Mouse (Mus musculus) adrenal gland, adult 18-20 months (tissue): Measurements from ENCODE around the gene Snx1. TPM values are rescaled to one million over a fixed set of nuclear protein-coding genes. Genes with fewer than 3 reads are reported as not detected.

Experiments
- DNase-seq, 2 experiments: peaks; one replicate each; pipeline ENCODE4 v3.0.0; 2021 to 2022; ENCODE audit warnings: low spot score in 2 of 2
- total RNA-seq, 2 experiments: library from RNA; stranded (reverse); gene quantifications; 1 replicate in 1 of 2; 2 replicates in 1 of 2; pipeline ENCODE4 v1.2.3; 2021

Gene Snx1
- total RNA-seq, 2 experiments from 2014 or later: 89.6 to 103 TPM

GRCm38 (mm10) chr9:66131466-66131865 lies 5.1 kb upstream of the Snx1 start:
- no peak for DNase-seq

DNA sequence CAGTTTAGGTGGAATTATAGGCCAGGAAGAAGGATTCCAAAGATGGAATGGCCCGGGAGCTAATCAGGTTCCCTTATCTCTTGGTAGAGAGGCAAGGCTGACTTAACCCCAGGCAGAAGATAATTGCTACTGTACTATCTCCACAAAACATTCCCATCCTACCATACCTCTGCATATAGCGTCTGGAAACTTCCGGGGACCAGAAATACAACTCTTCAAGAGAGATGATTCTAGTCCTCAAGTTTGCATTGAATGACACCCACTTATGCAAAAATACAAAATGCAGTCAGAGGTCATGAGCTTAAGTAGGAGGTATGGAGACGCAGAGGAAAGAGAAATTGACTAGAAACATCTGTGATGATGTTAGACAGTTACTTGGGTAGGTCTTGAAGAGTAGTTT lies 1.5 kb upstream of the Snx1 start:
- DNase-seq: no peak

DNA sequence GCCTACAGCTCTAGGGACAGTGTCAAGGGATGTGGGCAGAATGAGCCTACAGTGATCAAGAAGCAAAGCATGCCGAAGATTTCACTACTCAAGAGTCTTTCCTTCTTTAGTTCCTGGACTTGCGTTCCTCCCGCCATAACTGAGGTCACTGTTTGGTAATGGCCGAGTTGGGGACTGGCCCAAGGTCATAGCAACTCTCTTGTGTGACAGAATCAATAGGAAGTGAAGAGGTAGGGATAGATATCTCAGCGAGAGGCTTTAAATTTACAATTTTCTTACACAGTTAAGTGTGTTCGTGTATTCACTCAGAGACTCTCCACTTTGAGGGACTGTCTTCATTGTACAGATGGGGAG lies 783 bp upstream of the Snx1 start:
- DNase-seq: no peak

DNA sequence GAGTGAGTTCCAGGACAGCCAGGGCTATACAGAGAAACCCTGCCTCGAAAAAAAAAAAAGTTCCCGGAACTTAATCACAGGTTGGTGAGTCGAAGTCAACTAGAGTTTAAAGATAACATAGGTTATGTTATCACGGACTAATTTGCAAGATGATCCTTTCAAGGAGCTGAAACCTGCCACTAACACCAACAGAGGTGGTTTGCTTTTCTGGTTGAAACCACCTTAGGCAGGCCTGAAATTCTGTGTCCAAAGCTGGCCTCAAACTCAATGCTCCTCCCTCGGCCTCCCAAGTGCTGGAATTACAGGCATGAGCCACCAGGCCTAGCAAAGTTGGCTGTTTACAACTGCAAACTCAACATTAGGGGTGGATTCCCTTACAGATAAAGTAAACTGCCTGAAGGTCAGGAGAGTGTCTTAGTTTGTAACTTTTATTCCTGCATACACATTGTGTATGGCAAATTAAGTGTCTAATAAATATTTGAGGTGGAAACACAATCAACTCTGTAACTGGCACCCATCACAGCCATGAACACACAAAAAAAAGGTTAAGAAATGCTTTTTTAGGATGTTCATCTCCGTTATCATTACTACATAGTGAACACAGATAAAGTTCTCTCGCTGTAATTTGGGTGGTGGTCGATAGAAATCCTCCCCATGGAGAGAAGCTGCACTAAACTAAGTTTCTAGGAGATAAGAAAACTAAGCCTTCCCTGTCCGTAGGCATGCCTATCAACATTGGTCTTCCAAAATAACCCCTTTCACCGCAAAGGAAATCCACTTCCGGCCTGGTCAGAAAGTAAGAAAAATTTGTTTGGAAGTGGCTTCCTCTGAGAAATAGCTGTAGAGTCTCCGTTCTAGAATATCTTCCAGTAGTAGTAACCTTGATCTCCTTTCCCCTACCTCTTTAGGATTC lies 588 bp downstream of the Snx1 start:
- DNase-seq: no peak

DNA sequence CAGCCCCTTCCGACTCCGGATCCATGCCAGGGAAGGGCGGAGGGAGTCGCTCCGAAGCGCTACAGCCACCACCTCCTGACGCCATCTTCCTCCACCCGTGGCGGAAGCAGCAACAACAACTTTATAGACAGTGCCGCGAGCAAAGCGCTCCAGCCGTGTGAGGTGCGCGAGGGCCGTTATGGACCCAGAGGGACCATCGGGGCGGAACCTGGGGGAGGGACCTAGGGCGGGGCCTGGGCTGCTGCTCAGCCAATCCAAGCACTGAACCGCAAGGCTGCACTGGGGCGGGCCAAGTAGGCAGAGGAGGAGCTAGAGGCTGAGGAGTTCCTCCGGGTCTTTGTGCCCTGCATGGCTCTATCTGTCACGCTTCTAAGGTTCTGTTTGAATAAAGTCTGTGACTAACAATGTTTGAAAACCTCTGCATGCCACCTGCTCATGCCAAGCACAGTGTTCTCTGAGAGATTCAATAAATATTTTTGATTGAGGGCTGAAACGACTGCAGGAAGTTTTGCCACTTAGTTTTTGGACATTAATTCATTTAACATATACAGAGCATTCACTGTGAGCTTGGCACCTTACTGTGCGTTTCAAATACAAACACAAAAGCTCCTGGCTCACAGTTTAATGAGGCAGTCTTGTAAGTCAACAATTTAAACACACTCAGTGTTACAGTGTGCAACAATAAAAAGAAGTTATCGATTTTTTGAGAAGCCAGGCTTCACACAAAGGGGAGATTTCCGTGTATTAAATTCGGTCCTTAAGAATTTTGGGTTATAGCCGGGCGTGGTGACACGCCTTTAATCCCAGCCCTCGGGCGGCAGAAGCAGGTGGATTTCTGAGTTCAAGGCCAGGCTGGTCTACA lies 1.5 kb downstream of the Snx1 start:
- peak; percentile 93 for DNase-seq

GRCm38 (mm10) chr9:66124111-66124531 lies 2.3 kb downstream of the Snx1 start:
- DNase-seq: peak in 1 of 2 experiments; percentile 41

DNA sequence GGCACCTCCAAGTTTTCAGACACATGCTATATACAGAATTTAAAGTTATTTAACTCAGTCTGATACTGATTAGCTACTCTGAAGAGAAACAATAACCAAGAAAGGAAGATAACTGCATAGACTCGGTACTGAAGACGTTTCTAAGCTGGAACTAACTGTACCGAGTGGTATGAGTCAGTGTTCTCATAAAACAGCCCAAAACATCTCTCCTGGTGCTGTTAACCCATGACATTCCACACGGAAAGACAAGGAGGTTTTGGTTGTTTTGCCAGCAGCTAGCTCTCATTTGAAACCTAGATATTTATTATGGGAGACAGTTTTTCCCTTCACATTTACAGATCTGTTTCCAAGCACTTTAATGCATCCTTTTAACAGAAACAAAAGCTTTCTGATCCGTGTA lies 2.7 kb downstream of the Snx1 start:
- no peak for DNase-seq

DNA sequence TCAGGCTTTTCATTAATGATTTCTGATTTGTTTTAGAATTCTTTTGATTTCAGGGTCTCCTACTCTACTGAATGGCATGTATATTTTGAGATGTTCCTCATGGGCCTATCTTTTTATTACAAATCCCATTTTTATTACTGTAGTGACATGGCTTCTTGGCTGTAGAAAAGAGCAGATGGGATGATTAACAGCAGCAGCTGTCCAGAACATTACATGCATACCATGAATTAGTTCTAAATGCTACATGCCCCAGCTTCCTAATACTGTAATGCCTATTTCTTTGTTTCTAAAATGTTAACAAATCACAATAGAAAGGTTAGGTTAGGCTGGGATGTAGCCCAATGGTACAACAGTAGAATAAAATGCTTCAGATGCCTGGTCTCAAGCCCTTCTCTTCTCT lies 5.0 kb downstream of the Snx1 start:
- DNase-seq: no peak

DNA sequence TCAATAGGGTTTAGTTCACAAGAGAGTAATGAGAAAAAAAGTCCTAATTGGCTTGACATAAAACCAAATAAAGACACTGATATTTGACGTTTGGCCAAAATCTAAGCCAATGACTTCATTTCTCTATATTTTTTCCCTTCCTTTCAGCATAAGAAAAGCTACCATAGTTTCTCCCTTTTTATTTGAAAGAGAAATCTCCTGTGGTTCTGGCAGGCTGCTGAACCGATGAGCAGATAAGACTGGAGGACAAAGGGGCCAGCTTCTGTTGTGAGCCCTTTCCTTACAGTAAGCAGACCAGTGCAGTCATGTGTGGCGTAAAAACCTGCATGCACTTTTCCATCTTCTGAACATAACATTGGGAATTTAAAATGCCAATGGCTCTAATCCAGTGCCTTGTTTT lies 5.4 kb downstream of the Snx1 start:
- DNase-seq: no peak

DNA sequence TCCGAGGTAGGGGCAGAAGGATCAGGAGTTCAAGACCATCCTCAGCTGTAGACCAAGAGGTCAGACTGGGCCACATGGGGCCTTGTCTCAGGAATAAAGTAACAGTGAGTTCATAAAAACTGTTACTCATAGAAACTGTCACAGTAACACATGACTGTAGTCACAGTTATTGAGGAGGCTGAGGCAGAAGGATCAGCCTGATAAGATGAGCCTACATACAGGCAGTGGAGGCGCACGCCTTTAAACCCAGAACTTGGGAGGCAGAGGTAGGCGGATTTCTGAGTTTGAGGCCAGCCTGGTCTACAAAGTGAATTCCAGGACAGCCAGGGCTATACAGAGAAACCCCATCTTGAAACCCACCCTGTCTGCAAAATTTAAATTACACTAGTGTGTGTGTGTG lies 6.3 kb downstream of the Snx1 start:
- DNase-seq: no peak

DNA sequence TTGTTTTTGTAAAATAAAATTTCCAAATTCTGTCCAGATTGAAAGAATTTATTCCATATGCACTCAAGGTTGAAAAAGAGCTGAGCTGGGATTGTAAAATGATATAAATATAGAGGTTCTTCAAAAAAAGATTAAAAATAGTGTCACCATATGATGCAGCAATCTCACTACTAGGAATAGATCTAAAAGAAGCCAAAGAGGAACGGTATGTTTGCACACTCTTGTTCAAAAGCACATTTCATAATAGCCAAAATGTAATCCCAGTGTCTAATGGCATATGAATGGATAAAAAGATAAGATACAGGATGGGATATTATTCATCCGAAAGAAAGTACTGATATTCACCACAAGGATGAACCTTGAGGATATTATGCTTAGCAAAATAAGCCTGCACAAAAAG lies 6.9 kb downstream of the Snx1 start:
- no peak for DNase-seq

DNA sequence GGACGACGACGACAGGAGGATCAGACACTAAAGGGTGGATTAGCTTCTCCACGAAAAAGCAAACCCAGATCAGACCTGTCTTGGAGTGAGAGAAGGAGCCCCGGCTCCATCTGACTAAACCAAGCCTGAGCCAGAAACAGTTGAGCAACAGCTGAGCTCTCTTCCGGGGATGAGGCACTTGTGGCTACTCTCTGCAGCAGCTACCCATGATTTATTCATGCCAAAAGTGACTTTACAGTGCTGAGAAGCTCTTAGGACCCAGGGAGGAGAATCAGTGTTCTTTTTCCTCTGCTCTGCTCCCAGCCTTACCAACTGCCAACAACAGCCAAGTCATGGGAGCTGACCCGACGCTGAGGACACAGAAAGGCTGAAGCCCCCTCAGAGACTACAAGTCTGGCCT lies 9.5 kb downstream of the Snx1 start:
- no peak for DNase-seq

GRCm38 (mm10) chr9:66114341-66114740 lies 12.0 kb downstream of the Snx1 start:
- DNase-seq: no peak

DNA sequence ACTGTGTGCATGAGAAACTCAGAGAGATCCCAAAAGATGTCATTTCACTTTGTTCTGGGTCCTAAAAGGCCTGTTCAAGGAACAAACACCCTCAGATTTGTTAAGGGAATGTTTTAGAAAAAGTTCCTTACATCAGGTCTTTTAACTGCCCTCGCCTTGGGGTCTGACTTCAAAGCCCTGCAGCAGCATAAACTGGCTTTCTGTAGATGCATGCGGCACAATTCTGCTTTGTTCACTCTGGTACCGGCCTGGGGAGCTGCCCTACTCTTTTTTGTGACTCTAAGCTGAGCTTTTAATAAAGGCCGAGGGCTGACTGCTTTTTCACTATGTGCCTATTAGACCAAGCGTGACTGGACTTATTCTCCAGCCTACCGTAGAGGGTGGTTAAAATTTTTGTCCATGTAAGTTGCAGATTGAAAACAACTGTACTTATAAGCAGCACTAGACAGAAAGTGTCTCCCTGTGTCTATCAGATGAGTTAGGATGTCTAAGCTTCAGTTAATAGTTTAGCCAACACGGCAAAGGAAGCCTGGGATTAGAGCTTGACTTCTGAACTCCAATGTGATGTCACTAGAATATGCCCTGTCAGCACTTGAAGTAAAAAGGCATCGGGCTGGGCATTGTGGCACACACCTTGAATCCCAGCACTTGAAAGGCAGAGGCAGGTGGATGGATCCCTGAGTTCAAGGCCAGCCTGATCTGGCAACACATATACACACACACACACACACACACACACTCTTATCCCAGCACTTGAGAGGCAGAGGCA lies 15.6 kb downstream of the Snx1 start:
- no peak for DNase-seq

DNA sequence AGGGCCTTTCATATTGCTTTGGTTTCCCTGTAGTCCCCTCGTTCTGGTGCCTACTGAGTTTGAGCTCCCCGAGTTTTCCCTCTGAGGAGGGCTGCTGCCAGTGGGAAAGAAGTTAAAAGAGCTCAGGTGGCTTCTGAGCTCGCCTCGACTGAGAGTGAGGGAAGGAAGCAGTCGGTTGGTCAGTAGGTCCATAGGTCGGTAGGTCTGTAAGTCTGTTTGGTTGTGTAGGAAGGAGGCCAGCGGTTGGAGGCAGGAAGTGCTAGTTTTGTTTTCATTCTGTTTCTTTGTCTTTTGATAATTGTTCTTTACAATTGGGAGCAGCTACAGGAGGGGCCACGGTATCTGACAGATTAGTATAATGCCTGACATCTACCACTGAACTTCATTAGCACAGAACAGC lies 16.3 kb downstream of the Snx1 start:
- DNase-seq: no peak

DNA sequence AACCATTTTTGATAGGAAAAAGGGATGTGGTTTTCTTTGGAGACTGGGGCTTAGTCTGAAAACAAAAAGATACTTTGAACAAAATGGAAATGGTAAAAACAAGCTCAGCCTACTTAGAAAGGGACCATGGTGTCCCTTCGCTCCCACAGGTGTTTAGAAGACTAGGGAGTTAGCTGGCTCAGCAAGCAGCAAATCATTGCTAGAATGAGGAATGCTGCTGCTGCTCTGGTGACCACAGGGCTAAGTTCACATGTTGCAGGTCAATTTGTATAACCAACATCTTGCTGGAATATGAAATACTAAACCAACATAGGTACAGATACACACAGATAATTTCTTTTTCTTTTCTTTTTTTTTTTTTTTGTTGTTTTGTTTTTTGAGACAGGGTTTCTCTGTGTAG lies 16.8 kb downstream of the Snx1 start:
- no peak for DNase-seq

DNA sequence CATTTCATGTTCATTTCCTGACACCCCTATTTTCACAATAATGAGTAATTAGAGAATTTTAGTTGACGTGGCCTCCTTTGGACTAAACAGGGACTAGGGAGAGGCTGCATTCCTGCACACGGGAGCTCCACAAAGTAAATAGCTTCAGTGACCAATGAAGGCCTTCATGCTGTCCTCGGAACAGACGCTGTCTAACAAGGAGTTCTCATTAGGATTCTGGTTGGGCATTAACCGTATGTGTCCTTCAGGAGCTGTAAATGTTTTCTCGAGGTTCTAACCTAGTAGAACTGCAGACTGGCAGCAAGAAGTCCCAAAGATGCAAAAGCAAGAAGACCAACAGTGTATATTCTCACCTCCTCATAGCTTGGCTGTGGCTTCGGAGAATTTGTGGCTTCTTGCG lies 21.2 kb downstream of the Snx1 start:
- no peak for DNase-seq

- DNase-seq: no peak
Observed at GRCm38 (mm10) chr9:66104601-66105000, 21.8 kb downstream of the Snx1 start.

DNA sequence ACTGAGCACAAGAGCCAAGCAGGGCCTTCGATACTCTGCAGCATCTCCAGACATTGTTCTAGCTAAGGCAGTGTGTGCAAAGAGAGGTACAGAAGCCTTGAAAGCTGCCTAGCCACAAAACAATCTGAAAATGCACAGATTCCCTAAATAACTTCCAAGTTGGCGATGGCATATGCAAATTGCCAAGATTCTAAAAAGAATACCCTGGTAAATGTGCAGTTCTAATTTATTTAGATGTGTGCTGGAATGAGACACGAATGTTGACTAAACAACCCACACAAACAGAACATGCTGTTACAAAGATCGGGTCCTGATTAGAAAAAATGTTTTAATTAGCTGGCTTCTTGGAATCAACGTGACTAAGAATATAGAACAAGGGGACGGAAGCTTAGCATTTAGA lies 23.7 kb downstream of the Snx1 start:
- DNase-seq: no peak

DNA sequence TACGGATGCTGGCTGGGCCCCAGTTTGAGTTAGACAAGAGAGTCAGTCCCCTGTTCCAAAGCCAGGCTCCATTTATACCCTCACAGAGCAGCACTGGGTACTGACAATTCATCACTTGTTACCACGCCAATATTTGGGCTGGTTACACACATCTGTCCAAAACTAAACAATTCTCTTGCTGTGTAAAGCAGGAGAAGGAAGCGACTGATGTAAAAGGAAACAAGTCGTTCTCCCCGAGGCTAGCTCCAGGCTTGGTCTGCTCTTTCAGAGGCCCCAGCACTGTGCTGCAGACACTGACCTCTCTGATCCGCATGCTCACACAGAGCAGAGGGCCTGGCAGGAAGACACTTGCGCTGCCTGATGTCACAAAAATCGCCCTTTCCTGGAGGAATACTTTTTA lies 24.8 kb downstream of the Snx1 start:
- DNase-seq: no peak

DNA sequence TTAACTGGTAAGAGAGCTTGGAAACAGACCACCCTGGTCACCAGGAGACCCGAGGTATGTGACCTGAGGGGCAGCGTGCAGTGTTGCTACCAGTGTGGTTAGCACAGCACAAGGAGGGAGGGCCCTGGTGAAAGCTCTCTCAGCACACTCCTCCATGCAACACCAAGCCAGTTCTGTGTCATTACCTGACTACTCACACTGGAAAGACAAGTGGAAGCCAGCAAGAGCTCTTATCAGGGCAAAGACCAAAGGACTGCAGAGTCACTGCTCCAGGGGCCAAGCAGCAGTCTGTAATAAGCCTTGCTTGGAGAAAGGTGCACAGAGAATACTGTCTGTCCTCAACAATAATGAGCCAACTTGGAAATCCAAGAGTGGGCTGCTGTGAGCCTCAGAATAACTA lies 33.7 kb downstream of the Snx1 start:
- DNase-seq: no peak
